Mouse (Mus musculus): ENCODE data around the gene Cep350.
"Not testable (repeated sequence)": the region's sequence is repeated elsewhere in the genome, so short reads cannot be mapped to it uniquely, and the experiment has no call there.

Gene Cep350

DNA sequence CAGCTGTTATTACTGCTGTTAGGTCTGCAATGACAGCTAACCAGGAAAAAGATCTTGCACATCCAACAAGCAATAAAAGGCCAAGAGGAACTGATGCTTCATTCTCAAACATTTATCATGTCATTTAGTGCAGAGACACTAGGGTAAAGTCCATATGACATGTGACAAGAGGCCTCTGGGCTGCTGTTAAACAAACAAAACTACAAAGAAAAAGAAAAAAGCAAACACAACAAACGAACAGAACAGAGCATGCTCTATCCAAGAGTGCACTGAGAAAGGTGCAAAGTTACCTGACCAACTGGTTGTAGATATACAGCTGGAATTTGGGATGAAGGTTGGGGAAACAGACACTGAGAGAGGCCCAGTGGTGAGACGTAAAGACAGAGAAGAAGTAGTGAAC is 86.2 kb downstream of the Cep350 start:
- DNase-seq (ENCODE audit: low spot score): no peak

DNA sequence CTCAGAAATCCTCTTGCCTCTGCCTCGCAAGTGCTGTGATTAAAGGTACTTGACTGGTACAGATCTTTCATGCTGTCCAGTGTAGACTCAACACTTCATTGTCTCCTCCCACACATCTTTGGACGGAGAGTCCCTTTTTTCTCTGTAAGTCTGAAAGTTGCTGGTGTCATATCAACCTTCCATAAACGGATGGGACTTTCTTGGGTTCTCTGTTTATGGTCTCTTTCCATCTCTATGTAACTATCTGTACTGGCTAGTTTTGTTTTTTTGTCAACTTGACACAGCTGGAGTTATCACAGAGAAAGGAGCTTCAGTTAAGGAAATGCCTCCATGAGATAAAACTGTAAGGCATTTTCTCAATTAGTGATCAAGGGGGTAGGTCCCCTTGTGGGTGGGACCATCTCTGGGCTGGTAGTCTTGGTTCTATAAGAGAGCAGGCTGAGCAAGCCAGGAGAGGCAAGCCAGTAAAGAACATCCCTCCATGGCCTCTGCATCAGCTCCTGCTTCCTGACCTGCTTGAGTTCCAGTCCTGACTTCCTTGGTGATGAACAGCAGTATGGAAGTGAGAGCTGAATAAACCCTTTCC is 90.3 kb downstream of the Cep350 start:
- DNase-seq (ENCODE audit: low spot score): not testable (repeated sequence)

DNA sequence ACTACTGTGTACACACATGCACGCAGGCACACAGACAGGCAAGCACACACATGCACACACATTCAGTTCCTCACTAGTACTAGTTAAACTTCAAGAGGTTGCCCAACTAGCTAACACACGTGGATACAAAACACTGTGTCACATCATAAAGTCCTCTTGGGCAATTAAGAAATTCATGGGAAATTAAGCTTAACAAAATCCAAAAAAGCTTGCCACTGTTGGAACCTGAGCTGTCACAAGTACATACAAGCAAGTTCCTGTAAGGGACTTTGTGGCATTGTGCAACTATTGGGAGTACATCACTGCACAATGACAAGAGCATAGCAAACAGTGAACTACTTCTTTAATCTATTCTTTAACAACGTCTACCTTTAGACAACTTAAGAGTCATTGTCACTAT is 93.5 kb downstream of the Cep350 start:
- no peak for DNase-seq (ENCODE audit: low spot score)

DNA sequence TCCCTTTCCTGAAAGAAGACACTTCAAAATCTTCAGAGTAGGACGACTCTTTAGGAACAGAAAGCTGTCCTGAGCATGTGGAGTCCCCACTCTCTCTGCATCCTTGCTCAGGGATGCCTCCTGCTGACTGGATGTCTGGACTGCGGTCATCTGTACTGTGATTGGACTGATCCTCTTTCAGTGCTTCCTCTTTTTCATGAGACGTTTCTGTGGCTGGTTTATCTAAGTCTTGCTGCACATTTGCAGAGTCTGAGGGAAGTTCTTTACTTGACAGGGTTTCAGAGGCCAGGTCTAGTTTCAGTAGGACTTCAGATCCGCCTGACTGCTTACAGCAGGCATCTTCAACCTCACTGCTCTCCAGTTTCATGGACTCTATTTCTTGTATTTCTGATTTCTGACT is 110.1 kb downstream of the Cep350 start:
- no peak for DNase-seq (ENCODE audit: low spot score)

DNA sequence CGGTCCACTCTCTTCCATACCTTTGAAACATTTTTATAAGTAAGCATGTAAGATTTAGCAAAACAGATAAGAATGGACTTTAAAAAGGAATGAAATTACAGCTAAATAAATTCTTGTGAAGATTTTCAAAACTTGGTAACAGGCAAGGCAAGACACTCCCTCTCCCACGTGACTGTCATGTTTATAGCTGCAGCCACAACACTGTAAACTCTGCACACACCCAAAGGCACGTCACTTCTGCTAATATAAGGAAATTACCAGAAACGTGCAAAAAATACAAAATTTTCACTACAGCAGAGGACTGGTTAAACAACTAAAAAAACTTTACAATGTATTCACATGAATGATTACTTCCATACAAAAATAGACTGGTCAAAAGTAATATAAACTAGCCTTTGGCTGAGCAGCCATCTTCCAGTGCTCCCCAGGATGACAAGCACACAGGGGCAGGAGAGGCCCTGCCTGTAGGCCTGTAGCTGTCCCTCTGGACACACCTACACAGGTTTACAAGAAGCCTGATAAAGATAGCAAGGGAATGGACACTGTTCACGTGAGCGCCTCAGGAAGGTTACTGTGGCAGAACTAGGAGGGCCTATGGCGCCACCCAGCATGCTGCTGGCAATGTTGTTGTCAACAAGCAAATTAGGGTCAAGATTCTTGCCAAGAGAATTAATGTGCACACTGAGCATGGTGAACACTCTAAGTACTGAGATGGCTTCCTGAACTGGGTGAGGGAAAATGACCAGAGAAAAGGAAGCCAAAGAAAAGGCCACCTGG is 117.9 kb downstream of the Cep350 start:
- no peak for DNase-seq (ENCODE audit: low spot score)

DNA sequence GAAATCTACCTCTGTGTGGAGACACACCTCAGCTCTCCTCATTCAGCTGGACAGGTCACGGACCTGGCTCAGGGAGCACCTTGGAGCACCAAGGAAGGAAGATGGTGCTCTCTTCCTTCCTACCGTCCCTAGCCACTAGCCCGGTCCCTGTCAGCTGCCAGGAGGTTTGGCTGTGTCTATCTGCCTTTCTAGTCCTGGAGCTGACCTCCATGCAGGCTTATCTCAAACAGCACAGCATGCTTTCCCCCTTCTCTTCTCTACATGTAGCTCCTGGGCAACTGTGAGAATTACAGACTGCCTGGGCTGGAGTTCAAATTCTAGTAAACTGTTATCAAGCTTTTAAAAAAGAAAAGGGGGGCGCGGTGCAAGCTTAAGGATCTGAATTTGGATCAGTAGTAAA is 120.0 kb downstream of the Cep350 start:
- DNase-seq (ENCODE audit: low spot score): no peak

DNA sequence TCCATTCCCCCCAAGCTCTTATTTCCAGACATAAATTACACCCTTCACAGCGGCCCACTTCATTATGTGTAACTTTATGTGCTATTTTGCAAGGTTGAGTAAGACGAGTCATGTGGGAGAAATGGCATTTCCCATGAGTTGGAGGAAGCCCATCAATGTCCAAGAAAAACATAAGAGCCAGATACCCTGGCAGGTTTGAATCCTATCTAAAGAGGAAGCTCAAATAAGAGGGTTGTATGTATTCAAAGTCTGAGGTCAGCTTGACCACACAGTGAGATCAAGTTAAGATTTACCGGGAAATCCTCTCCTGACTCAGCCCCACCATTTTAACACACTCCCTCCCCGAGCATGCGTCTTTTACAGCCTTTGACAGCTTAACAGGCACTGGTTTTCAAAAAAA is 128.8 kb downstream of the Cep350 start:
- DNase-seq (ENCODE audit: low spot score): no peak

DNA sequence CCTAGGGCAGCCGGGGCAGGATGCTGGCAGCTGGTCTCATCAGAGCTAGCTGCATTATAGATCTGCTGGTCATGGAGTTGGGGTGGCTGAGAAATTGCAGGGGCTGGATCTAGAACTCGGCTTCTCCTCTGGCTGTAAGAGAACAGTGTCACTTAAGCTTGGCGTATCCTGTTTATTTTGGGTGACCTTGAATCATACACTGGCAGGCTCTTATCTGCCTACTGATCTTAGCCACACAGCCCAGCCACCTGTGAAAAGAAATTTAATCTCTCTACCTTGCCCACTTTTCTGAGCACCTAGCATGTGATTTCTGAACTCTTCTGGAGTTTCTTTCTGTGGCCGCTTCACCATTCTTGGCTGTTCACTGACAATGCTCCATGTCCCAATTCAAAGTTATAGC is 129.5 kb downstream of the Cep350 start:
- DNase-seq (ENCODE audit: low spot score): no peak

DNA sequence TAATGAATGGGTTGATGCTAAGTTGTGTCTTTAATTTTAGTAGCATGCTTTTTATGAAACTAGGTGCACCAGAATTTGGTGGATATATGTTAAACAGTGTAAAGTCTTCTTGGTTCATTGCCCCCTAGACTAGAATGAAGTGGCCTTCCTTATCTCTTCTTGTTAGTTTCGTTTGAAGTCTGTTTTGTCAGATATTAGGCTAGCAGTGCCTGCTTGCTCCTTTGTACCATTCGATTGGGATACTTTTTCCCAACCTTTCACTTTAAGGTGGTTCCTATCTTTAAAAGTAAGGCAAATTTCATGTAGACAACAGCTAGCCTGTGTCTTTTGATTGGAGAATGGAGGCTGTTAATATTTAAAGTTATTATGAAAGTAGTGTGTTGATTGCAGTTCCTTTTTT is 137.4 kb downstream of the Cep350 start:
- DNase-seq (ENCODE audit: low spot score): no peak

DNA sequence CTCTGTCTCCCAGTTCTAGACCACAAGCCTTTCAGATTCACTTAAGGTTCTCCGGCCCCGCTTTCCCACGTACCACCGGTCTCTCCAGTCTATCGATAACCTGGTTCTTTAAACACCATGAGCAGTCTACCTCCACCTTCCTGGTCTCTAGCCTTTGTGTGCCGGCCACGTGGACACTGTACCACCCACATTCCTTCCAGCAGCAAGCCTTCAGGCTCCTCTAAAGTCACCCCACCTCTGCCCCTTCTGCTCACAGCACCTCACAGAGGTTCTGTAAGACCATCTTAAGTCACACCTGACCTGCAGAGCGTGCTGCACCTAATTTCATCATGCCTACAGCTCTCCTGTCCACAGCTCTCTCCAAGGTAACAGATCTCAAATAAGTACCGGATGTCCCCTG is 139.4 kb downstream of the Cep350 start:
- DNase-seq (ENCODE audit: low spot score): no peak

DNA sequence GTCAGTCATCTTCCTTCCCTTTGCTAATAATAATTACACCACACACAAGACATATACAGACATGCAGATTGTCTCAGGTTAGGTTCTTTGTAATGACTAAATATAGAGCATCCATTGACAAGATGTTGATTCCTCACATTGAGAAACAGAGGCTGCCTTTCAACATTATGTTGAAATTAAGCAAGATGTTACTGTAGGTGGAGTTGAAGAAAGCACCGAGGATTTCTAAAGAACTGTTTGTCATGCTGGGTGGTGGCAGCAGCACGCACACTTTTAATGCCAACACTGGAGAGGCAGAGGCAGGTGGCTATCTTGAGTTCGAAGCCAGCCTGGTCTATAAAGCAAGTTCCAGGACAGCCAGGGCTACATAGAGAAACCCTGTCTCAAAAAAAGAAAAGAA is 141.1 kb downstream of the Cep350 start:
- DNase-seq (ENCODE audit: low spot score): no peak

DNA sequence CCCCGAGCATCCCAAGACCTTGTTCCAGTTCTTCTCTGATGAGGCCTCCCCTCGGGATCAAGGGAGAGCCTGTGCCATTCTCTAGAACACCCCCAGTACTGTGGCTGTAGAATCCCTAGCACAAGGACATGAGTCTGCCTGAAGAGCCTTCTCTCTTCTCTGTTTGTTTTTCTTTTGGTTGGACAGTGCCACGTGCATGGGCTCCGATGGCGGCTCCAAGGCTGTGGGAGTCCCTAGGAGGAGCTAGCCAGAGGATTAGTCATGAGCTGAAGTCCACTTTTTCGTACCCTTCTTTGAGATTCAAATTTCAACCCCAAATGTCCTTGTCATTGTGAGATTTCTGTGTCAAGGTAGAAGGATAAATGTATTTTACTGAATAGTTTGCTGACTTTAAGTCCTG is 142.2 kb downstream of the Cep350 start:
- DNase-seq (ENCODE audit: low spot score): no peak

DNA sequence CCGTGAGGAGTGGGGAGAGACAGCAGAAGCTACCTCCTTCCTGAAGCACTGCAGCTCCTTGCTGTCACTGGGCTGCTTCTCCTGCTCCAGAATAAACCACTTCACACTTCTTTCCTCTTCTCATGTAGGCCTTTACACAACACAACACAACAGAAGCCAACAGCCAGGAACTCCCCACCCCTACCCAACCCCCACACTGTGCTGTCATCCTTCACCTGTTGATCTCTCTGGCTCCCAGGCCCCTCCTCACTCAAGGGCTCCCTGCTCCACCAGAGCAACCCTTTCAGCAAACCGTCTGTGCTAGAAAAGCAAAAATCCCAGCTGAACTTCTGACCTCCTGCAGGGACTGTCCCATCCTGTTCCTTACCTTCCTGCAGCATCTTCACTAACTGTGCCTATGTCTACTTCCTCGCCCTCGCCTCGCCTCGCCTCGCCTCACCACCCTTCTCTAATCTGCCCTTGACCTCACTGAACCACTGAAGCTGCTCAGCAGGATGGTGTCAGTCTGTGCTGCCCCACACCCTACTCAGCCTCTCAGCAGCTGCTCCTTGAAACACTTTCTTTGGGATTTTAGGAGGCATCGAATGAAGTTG is 145.3 kb downstream of the Cep350 start:
- DNase-seq (ENCODE audit: low spot score): no peak

DNA sequence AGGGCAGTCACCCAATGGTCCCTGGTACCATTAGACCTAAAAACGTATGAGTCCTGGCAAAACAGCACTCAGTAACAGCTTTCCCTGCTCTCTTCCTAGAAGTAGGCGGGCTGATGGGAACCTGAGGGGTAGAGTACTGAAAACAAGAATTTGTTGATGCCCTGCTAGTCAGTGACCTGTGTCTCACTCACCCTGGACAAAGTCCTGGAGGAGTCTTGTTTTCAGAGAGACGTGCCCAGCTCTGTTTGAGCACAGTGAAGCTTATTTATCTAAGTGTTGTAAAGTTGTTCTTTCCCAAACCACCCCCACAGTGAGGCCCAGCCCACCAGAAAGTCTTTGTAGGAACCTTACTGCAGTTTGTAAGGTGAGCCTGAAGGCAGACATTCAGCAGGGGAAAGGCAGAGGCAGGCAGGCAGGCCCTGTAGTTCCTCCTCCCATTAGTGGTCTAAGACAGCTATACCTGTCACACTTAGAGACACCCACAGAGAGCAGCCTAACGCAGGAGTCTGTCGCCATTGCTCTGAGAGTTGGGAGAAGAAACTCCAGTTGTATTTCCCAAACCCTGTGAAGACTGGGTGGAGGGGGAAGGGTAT is 146.2 kb downstream of the Cep350 start:
- DNase-seq (ENCODE audit: low spot score): no peak

DNA sequence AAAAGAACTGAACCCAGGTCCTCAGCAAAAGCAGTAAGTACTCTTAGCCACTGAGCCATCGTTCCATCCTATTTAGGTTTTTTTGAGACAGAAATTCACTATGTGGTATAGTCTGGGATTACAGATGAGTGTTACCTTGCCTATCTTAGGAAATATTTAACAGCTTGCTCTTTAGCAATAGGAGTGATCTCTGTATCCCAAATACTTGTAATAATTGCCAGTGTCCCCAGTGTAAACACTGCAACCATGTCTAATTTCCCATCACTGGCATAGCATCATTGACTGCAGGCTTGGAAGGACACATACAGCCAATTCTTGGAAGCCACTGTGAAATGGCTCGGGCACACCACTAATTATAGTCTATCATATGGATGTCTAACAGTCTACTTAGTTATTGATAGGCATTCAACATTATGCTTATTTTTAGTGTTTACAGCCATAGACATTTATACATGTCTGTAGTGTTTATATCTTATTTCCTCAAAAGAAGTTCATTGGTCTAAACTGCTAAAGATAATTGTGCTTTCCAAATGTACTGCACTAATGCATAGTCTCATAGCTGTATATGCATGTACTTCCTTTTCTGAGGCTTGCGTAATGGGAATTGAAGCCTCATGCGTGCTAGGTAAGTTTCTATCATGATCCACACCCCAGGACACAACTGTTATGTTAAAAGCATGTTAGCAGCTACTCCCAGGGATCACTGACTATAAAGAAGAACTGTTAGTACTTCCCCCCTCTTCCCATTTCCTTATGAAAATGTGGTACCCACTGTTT is 146.9 kb downstream of the Cep350 start:
- no peak for DNase-seq (ENCODE audit: low spot score)

DNA sequence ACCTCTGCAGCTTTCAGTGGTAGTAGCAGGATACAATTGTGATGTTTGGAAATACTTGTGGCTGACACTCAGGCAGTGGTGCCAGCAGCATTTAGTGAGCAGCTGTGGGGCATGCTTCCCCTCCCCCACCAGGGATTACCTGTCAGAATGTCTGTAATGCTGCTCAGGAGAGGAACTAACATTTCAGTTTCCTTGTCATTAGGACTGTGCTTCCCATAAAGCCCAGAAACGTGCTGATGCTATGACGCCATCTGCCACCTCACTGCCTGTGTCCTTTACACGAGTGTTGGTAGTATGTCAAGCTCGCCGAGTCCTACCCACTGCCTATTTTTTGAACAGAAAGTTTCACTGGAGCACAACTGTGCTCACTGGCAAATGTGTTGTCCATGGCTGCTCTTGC is 152.4 kb downstream of the Cep350 start:
- DNase-seq (ENCODE audit: low spot score): no peak

DNA sequence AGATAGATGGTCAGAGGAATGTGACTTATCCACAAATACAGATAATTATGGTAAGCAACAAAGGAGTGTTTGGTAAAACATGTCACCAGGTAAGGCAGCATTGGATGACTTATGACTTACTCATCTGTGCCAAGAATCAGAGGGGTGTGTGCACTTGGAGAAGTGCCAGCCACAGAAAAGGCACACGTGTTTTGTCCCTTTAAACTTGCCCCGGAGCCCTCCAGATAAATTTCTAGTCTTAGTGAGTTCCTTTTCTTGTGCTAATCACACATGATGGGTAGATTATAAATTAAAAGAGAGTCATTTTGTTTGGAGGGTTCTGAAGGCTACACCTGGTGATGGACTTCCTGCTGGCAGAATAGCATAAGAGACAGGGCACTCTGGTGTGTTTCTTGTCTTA is 156.9 kb downstream of the Cep350 start:
- no peak for DNase-seq (ENCODE audit: low spot score)

DNA sequence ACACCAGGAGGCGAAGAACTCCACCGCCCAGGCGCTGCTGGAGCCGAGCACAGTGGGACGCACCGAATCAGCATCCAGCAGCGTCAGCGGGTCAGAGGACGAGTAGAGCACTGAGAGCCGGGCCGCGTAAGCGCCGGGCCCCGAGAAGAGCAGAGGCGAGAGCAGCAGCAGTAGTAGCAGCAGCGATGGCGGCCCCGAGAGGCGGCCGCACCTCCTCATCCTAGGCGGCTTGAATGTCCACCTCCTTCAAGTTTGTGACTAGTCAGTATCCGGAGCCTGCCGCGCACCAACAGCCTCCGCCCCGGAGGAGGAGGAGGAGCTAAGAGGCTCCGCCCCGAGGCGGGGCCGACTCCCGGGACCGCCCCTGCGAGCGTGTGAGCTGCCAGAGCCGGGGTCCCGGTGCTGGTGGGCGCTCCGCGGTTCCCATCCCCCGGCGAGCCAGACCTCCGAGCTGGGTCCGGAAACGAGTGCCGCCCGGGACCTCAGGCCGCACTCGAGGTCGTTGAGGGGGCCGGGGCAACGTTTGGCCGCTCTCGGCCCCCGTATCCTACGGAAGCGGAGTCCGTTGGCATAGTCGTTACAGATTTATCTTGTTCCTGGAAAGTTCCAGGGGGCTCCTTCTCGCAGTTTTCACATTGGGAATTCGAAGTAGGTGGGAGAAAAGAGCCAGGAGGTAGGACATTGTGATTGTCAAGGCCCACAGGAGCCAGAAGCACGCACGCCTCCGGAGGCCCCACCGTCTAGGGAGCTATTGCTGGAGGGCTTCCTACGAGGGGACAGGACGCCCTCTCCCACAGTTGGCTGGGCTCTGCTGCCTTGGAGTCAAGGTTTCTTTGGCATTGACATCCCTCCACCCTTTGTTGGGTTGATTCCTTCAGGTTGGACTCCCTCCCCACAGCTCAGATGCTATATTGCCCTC is 160.2 kb downstream of the Cep350 start, which contains the start of gene Qsox1:
Gene Qsox1, minus strand, starts transcription at position 309 of the 919 bp plus-strand sequence.
- DNase-seq (ENCODE audit: low spot score): peak; percentile 87

DNA sequence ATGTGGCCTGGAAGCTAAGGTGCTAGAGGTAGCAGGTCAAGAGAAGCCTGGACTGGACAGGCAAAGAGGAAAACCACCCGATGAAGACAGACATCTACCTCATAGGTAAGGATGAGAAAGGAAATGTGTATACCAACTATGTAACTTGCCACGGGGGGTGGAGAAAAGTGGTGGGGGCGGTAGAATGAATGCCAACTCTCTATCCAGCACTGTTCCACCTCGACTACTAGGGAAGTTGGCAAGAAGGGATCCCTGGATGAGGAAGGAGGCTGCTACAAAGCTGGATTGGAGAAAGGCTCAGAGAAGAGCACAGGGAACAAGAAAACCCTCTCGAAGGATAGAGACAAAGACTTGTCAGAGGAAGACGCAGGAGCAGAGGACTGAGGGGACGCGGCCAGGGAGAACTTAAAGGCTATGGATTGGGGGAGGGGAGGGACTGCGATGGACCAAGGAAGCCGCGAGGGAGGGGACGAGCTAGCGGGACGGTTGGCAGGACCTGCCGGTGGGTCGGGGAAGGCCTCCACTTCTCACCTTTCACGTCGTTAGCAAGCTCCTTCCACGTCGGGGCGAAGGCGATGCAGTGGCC is 161.0 kb downstream of the Cep350 start:
- DNase-seq (ENCODE audit: low spot score): no peak

DNA sequence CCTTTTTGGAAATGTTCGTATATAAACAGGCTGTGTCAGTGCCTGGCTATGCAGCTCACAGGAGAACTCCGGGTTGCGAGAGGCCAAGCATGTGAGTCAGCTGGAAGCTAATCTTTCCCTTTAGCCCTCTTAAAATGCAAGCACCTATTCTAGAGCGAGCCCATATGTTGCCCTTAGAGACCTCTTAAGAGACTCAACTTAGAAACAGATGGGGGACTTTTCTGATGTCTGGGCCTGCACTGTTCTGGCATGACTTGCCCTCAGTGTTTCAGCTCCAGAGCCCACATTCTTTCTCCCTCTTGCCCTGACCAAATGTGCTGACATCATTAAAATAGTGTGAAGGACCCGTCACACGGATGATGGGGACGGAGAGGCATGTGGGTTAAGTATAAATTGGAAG is 162.4 kb downstream of the Cep350 start:
- DNase-seq (ENCODE audit: low spot score): peak; percentile 12

Data from lung, postnatal 25 days (tissue).